Mouse (Mus musculus) E14TG2a.4 (cell line): ENCODE measurements around the gene Mtch2.
"Not testable (repeated sequence)": the region's sequence is repeated elsewhere in the genome, so short reads cannot be mapped to it uniquely, and the experiment has no call there.

ENCODE experiments used
- H3K27me3 ChIP-seq: 2 replicates; pipeline ENCODE4 v1.6.1; 2014; ENCODE audit warnings: low read length, control low read depth; ENCODE audit not compliant: insufficient read depth
- H3K36me3 ChIP-seq: 2 replicates; pipeline ENCODE4 v1.6.1; 2014; ENCODE audit warnings: low read length, control low read depth; ENCODE audit not compliant: insufficient read depth
- H3K4me1 ChIP-seq: replicated peaks from 2 replicates; pipeline ENCODE4 v1.6.1; 2014; ENCODE audit warnings: low read depth, low read length, control low read depth
- H3K4me3 ChIP-seq: replicated peaks from 2 replicates; pipeline ENCODE4 v1.5.1; 2014; ENCODE audit warnings: mild to moderate bottlenecking, low read length
- H3K9me3 ChIP-seq: 2 replicates; pipeline ENCODE4 v1.6.1; 2014; ENCODE audit warnings: low read length, control low read depth
- CTCF ChIP-seq: conservative IDR thresholded peaks from 2 replicates; pipeline ENCODE4 v1.5.1; 2014; ENCODE audit warnings: low read length
- NANOG ChIP-seq: IDR thresholded peaks from 2 replicates; pipeline ENCODE4 v1.6.1; 2014; ENCODE audit warnings: borderline replicate concordance, low read length, mixed read lengths
- POU5F1 ChIP-seq: IDR thresholded peaks from 2 replicates; pipeline ENCODE4 v1.6.1; 2014; ENCODE audit warnings: low read length, borderline replicate concordance

Mtch2 gene

GRCm38 (mm10) chr2:90823781-90824180 is 23.2 kb upstream of the Mtch2 start:
- H3K4me1 ChIP-seq, result peaks cover 27% of the 10 kb centered on the region
- no peaks in the 10 kb centered on the region for H3K27me3 ChIP-seq
- TF ChIP-seq NANOG (no peak), POU5F1 (no peak), CTCF (no peak)
- H3K36me3 ChIP-seq, result no peaks in the 10 kb centered on the region
- H3K9me3 ChIP-seq, result peaks cover 8% of the 10 kb centered on the region; the same call in 1 of the 2 replicates
- no peak overlapping the region for H3K4me3 ChIP-seq

- H3K9me3 ChIP-seq, H3K27me3 ChIP-seq, H3K4me3 ChIP-seq, H3K36me3 ChIP-seq: not testable (repeated sequence)
- H3K4me1 ChIP-seq, result peaks cover 27% of the 10 kb centered on the region
These were observed 22.4 kb upstream of the Mtch2 start for GRCm38 (mm10) chr2:90824528-90824927.

GRCm38 (mm10) chr2:90825515-90826172 is 21.3 kb upstream of the Mtch2 start:
- Histone ChIP-seq H3K4me1 (peaks cover 27% of the 10 kb centered on the region), H3K4me3 (no peak overlapping the region), H3K27me3 (no peaks in the 10 kb centered on the region), H3K36me3 (no peaks in the 10 kb centered on the region), H3K9me3 (peaks cover 8% of the 10 kb centered on the region; the same call in 1 of the 2 replicates)
- no peak for TF ChIP-seq NANOG
- TF ChIP-seq CTCF, result no peak
- no peak for TF ChIP-seq POU5F1

- Histone ChIP-seq H3K4me3 (no peak overlapping the region), H3K9me3 (peaks cover 8% of the 10 kb centered on the region; the same call in 1 of the 2 replicates), H3K4me1 (peaks cover 5% of the 10 kb centered on the region), H3K36me3 (no peaks in the 10 kb centered on the region), H3K27me3 (no peaks in the 10 kb centered on the region)
- TF ChIP-seq POU5F1 (no peak), CTCF (no peak), NANOG (no peak)
These were observed 18.2 kb upstream of the Mtch2 start for GRCm38 (mm10) chr2:90828739-90829138.

- TF ChIP-seq CTCF, result no peak
- TF ChIP-seq NANOG, result no peak
- no peak for TF ChIP-seq POU5F1
- H3K9me3 ChIP-seq, result no peaks in the 10 kb centered on the region
These were observed 13.5 kb upstream of the Mtch2 start for GRCm38 (mm10) chr2:90833502-90833901.

GRCm38 (mm10) chr2:90838621-90839020 is 8.3 kb upstream of the Mtch2 start:
- H3K9me3 ChIP-seq, result no peaks in the 10 kb centered on the region
- H3K4me3 ChIP-seq, result no peak overlapping the region
- H3K27me3 ChIP-seq, result no peaks in the 10 kb centered on the region
- peaks cover 5% of the 10 kb centered on the region; the same call in 1 of the 2 replicates for H3K4me1 ChIP-seq
- no peaks in the 10 kb centered on the region for H3K36me3 ChIP-seq
- no peak for TF ChIP-seq NANOG
- no peak for TF ChIP-seq POU5F1
- no peak for TF ChIP-seq CTCF

More at GRCm38 (mm10) chr2:90833502-90833901, 13.5 kb upstream of the Mtch2 start:
- no peaks in the 10 kb centered on the region for H3K27me3 ChIP-seq
- H3K4me3 ChIP-seq, result no peak overlapping the region
- H3K36me3 ChIP-seq, result no peaks in the 10 kb centered on the region
- H3K4me1 ChIP-seq, result peaks cover 5% of the 10 kb centered on the region; the same call in 1 of the 2 replicates

- no peaks in the 10 kb centered on the region for H3K36me3 ChIP-seq
- no peaks in the 10 kb centered on the region for H3K9me3 ChIP-seq
- TF ChIP-seq CTCF, result no peak
- TF ChIP-seq NANOG, result no peak
- TF ChIP-seq POU5F1, result no peak
- H3K4me3 ChIP-seq, result no peak overlapping the region
- peaks cover 22% of the 10 kb centered on the region for H3K4me1 ChIP-seq
- no peaks in the 10 kb centered on the region for H3K27me3 ChIP-seq
These were observed 3.3 kb upstream of the Mtch2 start for GRCm38 (mm10) chr2:90843666-90844065.

GRCm38 (mm10) chr2:90844262-90844661 is 2.7 kb upstream of the Mtch2 start:
- Histone ChIP-seq H3K4me1 (peaks cover 28% of the 10 kb centered on the region), H3K27me3 (no peaks in the 10 kb centered on the region), H3K9me3 (no peaks in the 10 kb centered on the region), H3K36me3 (peaks cover 5% of the 10 kb centered on the region; the same call in 1 of the 2 replicates), H3K4me3 (no peak overlapping the region)
- TF ChIP-seq NANOG, result no peak
- no peak for TF ChIP-seq CTCF
- TF ChIP-seq POU5F1, result no peak

- H3K4me3 ChIP-seq, result no peak overlapping the region
- TF ChIP-seq CTCF, result no peak
- no peak for TF ChIP-seq NANOG
- TF ChIP-seq POU5F1, result no peak
- H3K9me3 ChIP-seq, result no peaks in the 10 kb centered on the region
- H3K4me1 ChIP-seq, result peaks cover 34% of the 10 kb centered on the region
- H3K36me3 ChIP-seq, result peaks cover 14% of the 10 kb centered on the region
- no peaks in the 10 kb centered on the region for H3K27me3 ChIP-seq
These were observed 1.7 kb upstream of the Mtch2 start for GRCm38 (mm10) chr2:90845234-90845633.
